Mouse (Mus musculus) cerebellum, postnatal 14 days (tissue): Measurements from ENCODE around the gene Eid3.

Experiments
- DNase-seq, 2 experiments: peaks; one replicate each; pipeline ENCODE4 v3.0.0; 2021; ENCODE audit warnings: mixed read lengths in 2 of 2

The Eid3 gene

GRCm38 (mm10) chr10:82863106-82863680 lies 3.2 kb upstream of the Eid3 start:
- DNase-seq = peak; percentile 20 to 24

- DNase-seq = peak; percentile 23 to 42
Observed at GRCm38 (mm10) chr10:82863827-82864226, 2.6 kb upstream of the Eid3 start.

- peak; percentile 25 to 37 for DNase-seq
Observed at GRCm38 (mm10) chr10:82866832-82867231, 406 bp downstream of the Eid3 start.

- DNase-seq = no peak
Observed at GRCm38 (mm10) chr10:82868418-82869086, 2.1 kb downstream of the Eid3 start.

GRCm38 (mm10) chr10:82875446-82875845 lies 9.0 kb downstream of the Eid3 start:
- no peak for DNase-seq

GRCm38 (mm10) chr10:82876076-82876796 lies 9.8 kb downstream of the Eid3 start:
- DNase-seq = peak; percentile 33 to 62

- no peak for DNase-seq
Observed at GRCm38 (mm10) chr10:82887354-82887753, 20.9 kb downstream of the Eid3 start.

- no peak for DNase-seq
Observed at GRCm38 (mm10) chr10:82888576-82888975, 22.1 kb downstream of the Eid3 start.

- peak; percentile 52 to 67 for DNase-seq
Observed at GRCm38 (mm10) chr10:82889447-82889973, 23.1 kb downstream of the Eid3 start.

- no peak for DNase-seq
Observed at GRCm38 (mm10) chr10:82890936-82891335, 24.5 kb downstream of the Eid3 start.

- DNase-seq = no peak
Observed at GRCm38 (mm10) chr10:82891427-82891826, 25.0 kb downstream of the Eid3 start.

- no peak for DNase-seq
Observed at GRCm38 (mm10) chr10:82892442-82893055, 26.1 kb downstream of the Eid3 start.

- no peak for DNase-seq
Observed at GRCm38 (mm10) chr10:82893872-82894650, 27.6 kb downstream of the Eid3 start.

GRCm38 (mm10) chr10:82897936-82898335 lies 31.5 kb downstream of the Eid3 start:
- DNase-seq = no peak

- no peak for DNase-seq
Observed at GRCm38 (mm10) chr10:82898893-82899292, 32.5 kb downstream of the Eid3 start.

- no peak for DNase-seq
Observed at GRCm38 (mm10) chr10:82899810-82900421, 33.5 kb downstream of the Eid3 start.

GRCm38 (mm10) chr10:82900546-82900945 lies 34.1 kb downstream of the Eid3 start:
- no peak for DNase-seq

GRCm38 (mm10) chr10:82901436-82901835 lies 35.0 kb downstream of the Eid3 start:
- DNase-seq = peak; percentile 87 to 90

- no peak for DNase-seq
Observed at GRCm38 (mm10) chr10:82908526-82908925, 42.1 kb downstream of the Eid3 start.

GRCm38 (mm10) chr10:82909382-82909781 lies 43.0 kb downstream of the Eid3 start:
- DNase-seq = peak; percentile 84

- peak in 1 of 2 experiments; percentile 25 for DNase-seq
Observed at GRCm38 (mm10) chr10:82910198-82910597, 43.8 kb downstream of the Eid3 start.

- no peak for DNase-seq
Observed at GRCm38 (mm10) chr10:82913238-82913637, 46.8 kb downstream of the Eid3 start.
